In the genomic region with DNA sequence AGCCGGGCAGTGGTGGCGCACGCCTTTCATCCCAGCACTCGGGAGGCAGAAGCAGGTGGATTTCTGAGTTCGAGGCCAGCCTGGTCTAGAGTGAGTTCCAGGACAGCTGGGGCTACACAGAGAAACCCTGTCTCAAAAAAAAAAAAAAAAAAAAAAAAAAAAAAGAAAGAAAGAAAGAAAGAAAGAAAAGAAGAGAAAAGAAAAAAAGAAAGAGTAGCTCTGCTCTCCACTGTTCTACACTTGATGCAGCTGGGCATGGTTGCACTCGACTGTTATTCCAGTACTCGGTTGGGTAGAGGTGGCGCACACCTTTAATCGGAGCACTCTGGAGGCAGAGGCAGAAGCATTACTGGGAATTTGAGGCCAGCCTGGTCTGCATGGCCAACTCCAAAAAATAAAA, we compare ENCODE assay signal across 8 mouse cellular contexts. TPM values are rescaled to one million over a fixed set of nuclear protein-coding genes. Genes with fewer than 3 reads are reported as not detected.
DNase-seq lines count a peak whose midpoint lies in the region; ATAC-seq and TF ChIP-seq lines count a peak whose summit lies in the region.
"Not testable (repeated sequence)": the region's sequence is repeated elsewhere in the genome, so short reads cannot be mapped to it uniquely, and the experiment has no call there.

A gene (minus strand): TSS at position 101 of the 400 bp plus-strand sequence.

- H3K9ac ChIP-seq in forebrain, embryonic 15.5 days (replicated peaks); kidney, embryonic 14.5 days (ENCODE audit: low read depth, low read length); neural tube, embryonic 12.5 days: not testable (repeated sequence)

- 94% methylated on average over 9 of the region's 9 CpGs for WGBS in forebrain, embryonic 15.5 days
- 93% methylated on average over 9 of the region's 9 CpGs for WGBS in kidney, embryonic 14.5 days
- 88% methylated on average over 9 of the region's 9 CpGs for WGBS in lung, adult 2 months
- 94% methylated on average over 9 of the region's 9 CpGs for WGBS in neural tube, embryonic 12.5 days

- not testable (repeated sequence) for H3K4me2 ChIP-seq in forebrain, embryonic 15.5 days (replicated peaks); kidney, embryonic 14.5 days (replicated peaks; ENCODE audit: low read depth, low read length); neural tube, embryonic 12.5 days (replicated peaks)

- not testable (repeated sequence) for H3K27me3 ChIP-seq in forebrain, embryonic 15.5 days; kidney, embryonic 14.5 days (ENCODE audit: control insufficient read depth, insufficient read depth, low read length); neural tube, embryonic 12.5 days (replicated peaks)

- not testable (repeated sequence) for H3K4me3 ChIP-seq in forebrain, embryonic 15.5 days; kidney, embryonic 14.5 days (ENCODE audit: low read length); lung, adult 2 months (replicated peaks; ENCODE audit: extremely low read depth, low read depth, low read length); neural tube, embryonic 12.5 days

- not testable (repeated sequence) for H3K4me1 ChIP-seq in forebrain, embryonic 15.5 days; kidney, embryonic 14.5 days (ENCODE audit: control insufficient read depth, insufficient read depth, low read length); lung, adult 2 months (ENCODE audit: control insufficient read depth, insufficient read depth, low read length); neural tube, embryonic 12.5 days

- peaks cover 15% of the 10 kb centered on the region for H3K36me3 ChIP-seq in forebrain, embryonic 15.5 days
- peaks cover 39% of the 10 kb centered on the region for H3K36me3 ChIP-seq in kidney, embryonic 14.5 days (ENCODE audit: control insufficient read depth, insufficient read depth, low read length)
- peaks cover 23% of the 10 kb centered on the region for H3K36me3 ChIP-seq in neural tube, embryonic 12.5 days

- not testable (repeated sequence) for TF ChIP-seq POLR2A in brain, embryonic 14.5 days (IDR thresholded peaks at IDR 0.05; ENCODE audit: borderline replicate concordance, extremely low read depth, insufficient read depth, insufficient read length, poor library complexity, severe bottlenecking); lung, adult 2 months (IDR thresholded peaks at IDR 0.05; ENCODE audit: borderline replicate concordance, extremely low read depth, low read depth, low read length)

- not testable (repeated sequence) for ATAC-seq in forebrain, embryonic 15.5 days (replicated peaks); kidney, embryonic 14.5 days (ENCODE audit: low FRiP score, low TSS enrichment); neural tube, embryonic 12.5 days (ENCODE audit: low FRiP score, low read depth)

- not testable (repeated sequence) for DNase-seq in brain, embryonic 14.5 days (ENCODE audit: low read depth); heart, adult 8-10 months (ENCODE audit: low spot score); heart, postnatal 4 days; lung, adult 2 months; urinary bladder, adult 2 months (ENCODE audit: low spot score)

- H3K9me3 ChIP-seq in forebrain, embryonic 15.5 days; kidney, embryonic 14.5 days (ENCODE audit: control insufficient read depth, low read length); neural tube, embryonic 12.5 days: not testable (repeated sequence)

- TF ChIP-seq CTCF in brain, embryonic 14.5 days (IDR thresholded peaks at IDR 0.05; ENCODE audit: borderline replicate concordance, extremely low read depth, insufficient read depth, insufficient read length); lung, adult 2 months (IDR thresholded peaks at IDR 0.05; ENCODE audit: insufficient read depth, low read length): not testable (repeated sequence)

- H3K27ac ChIP-seq in forebrain, embryonic 15.5 days (replicated peaks); kidney, embryonic 14.5 days (ENCODE audit: low read depth, low read length); neural tube, embryonic 12.5 days: not testable (repeated sequence)

RNA-seq across cellular contexts. Expression of the gene that starts here (rescaled TPM):
- 18.1 and 19.8 TPM in 2 replicates for polyA plus RNA-seq in brain, embryonic 14.5 days (2012; rRNA removed)
- polyA plus RNA-seq in forebrain, embryonic 15.5 days (2015; fragmentation: Nextera tagmentation; extraction: Ambion mirVana) = 12.0 and 14.4 TPM in 2 replicates
- total RNA-seq in heart, adult 8-10 months (2022) = 100 to 1,000 TPM; 251 to 540 (median 405) TPM
- total RNA-seq in heart, postnatal 4 days (2021) = 100 to 1,000 TPM; 151 to 159 TPM
- polyA plus RNA-seq in kidney, embryonic 14.5 days (2014; fragmentation: Nextera tagmentation; extraction: Ambion mirVana) = 10.5 and 14.6 TPM in 2 replicates
- polyA plus RNA-seq in lung, adult 2 months (2012; rRNA removed) = 13.7 and 36.2 TPM in 2 replicates
- 16.4 and 16.6 TPM in 2 replicates for polyA plus RNA-seq in neural tube, embryonic 12.5 days (2016; fragmentation: Nextera tagmentation; extraction: Ambion mirVana)
- polyA plus RNA-seq in urinary bladder, adult 2 months (2012; rRNA removed) = 21.3 and 26.1 TPM in 2 replicates
